Mouse (Mus musculus) bone marrow, adult 2 months (tissue): ENCODE measurements around the gene Otop1. TPM values are rescaled to one million over a fixed set of nuclear protein-coding genes. Genes with fewer than 3 reads are reported as not detected.

Experiments
- H3K27ac ChIP-seq: fragments of 200-500 bp; 2 replicates; pipeline ENCODE4 v1.5.1; 2012; ENCODE audit warnings: low read depth, mild to moderate bottlenecking, control low read depth, inconsistent platforms, low read length; ENCODE audit not compliant: control insufficient read depth, poor library complexity, insufficient read depth
- H3K4me1 ChIP-seq: fragments of 200-500 bp; 2 replicates; pipeline ENCODE4 v1.6.1; 2011; ENCODE audit warnings: low read length; ENCODE audit not compliant: control insufficient read depth, insufficient read depth
- H3K4me3 ChIP-seq: fragments of 200-500 bp; replicated peaks from 2 replicates; pipeline ENCODE3; 2011; ENCODE audit warnings: mild to moderate bottlenecking, low read depth, low read length, control low read depth; ENCODE audit not compliant: control insufficient read depth
- CTCF ChIP-seq: fragments of 200-500 bp; IDR thresholded peaks from 2 replicates; pipeline ENCODE4 v1.5.1; 2011; ENCODE audit warnings: low read length, control low read depth; ENCODE audit not compliant: control insufficient read depth, insufficient read depth
- POLR2A ChIP-seq: fragments of 200-500 bp; IDR thresholded peaks from 2 replicates; pipeline ENCODE4 v1.6.1; 2011; ENCODE audit warnings: low read depth, mild to moderate bottlenecking, control low read depth, low read length, borderline replicate concordance; ENCODE audit not compliant: control insufficient read depth
- WGBS: fragments of 180-500 bp; shearing (Covaris S2); methylation state at CpG from one replicate; pipeline ENCODE4 v1.1.7; 2018; 5-methylcytosine and 5-hydroxymethylcytosine counted together
- polyA plus RNA-seq: library from polyadenylated mRNA; stranded (reverse); fragments of >200 nt; gene quantifications from 2 replicates; pipeline ENCODE4 v1.2.4, GENCODE M21; 2011; ENCODE audit warnings: low replicate concordance; ENCODE audit not compliant: missing spikeins, insufficient read depth, insufficient read length

Gene Otop1
- polyA plus RNA-seq, 1 experiment: not detected

DNA sequence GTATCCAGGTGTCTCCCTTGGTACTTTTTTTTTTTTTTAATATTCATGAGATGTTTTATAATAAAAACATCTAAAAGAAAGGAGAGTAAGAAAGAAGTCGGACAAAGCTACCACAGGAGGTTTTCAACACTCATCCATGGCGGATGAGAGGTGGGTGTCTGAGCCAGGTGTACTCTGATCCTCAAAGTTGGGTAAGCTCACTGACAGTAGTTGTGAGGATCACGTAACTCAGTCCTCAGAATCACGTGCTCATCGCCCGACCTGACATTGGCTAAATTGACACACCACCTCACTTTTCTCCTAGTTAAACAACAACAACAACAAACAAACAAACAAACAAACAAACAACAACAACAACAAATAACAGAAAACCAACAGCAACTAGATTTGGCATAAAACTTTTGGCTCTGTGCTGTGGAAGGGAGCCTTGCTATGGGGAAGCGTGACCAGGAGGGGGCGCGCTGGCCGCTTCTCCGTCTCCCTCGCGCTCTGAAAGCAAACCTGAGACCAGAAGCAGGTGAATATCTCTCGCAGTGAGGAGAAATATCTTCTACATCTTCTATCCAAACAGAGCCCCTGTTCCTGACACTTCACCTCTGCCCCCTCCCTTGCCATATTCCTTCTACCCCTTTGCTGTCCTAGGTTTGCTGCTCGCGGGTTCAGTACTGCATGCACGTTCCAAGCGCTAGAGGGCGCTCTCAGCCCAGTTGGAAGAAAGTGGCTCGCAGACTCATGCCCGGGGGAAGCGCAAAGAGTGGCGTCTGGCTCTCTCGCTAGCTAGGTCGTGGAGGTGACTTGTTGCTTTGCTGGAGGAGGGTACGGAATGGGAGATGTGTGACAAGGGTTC, 31.7 kb downstream of the Otop1 start:
- TF ChIP-seq CTCF (peak; percentile 96), POLR2A (no peak)
- H3K4me3 ChIP-seq: peak overlapping the region; percentile 23
- H3K4me1 ChIP-seq: no peaks in the 10 kb centered on the region
- H3K27ac ChIP-seq: no peak overlapping the region
- WGBS: 12% methylated on average over 26 of the region's 26 CpGs

DNA sequence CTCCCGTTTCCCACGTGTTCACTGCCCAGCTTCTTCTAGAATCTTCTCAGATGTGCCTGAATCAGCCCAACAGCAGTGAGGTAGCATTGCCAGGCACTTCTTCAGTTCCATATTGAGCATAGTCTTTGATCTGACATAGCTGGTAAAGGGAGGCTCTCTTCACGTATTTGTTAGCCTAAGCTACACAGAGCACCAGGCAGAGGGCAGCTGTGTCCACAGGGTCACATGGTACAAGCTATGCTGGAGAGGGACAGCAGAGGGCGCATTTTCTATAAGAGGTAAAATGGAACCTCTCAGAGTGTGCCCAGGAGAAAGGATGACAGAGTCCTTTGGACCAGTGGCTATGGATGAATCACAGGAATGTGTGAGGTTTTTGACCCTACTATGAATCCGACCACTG, 33.1 kb downstream of the Otop1 start:
- no peak overlapping the region for H3K27ac ChIP-seq
- no peaks in the 10 kb centered on the region for H3K4me1 ChIP-seq
- WGBS: 41% methylated on average over 5 of the region's 5 CpGs
- TF ChIP-seq POLR2A: no peak
- TF ChIP-seq CTCF: peak; percentile 66
- no peak overlapping the region for H3K4me3 ChIP-seq

DNA sequence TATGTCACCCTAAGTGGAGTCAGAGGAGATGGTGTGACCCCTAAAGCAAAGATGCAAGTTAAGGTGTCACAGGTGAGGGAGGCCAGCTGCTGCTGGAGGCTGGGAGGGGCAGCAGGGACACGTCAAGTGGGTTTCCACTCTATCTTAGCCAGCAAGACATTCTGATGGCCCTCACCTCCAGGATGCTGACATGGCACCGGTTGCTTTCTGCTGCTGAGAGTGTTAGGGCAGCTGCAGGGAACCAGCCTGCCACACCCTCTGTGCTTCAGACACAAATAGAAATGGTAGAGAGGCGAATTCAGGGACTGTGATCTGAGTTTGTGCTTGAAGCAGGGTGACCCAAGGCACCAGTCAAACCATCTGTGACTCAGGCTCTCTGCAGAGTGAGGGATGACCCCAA, 34.0 kb downstream of the Otop1 start:
- H3K4me3 ChIP-seq: no peak overlapping the region
- TF ChIP-seq POLR2A: no peak
- TF ChIP-seq CTCF: no peak
- H3K4me1 ChIP-seq: no peaks in the 10 kb centered on the region
- 58% methylated on average over 3 of the region's 3 CpGs for WGBS
- no peak overlapping the region for H3K27ac ChIP-seq

DNA sequence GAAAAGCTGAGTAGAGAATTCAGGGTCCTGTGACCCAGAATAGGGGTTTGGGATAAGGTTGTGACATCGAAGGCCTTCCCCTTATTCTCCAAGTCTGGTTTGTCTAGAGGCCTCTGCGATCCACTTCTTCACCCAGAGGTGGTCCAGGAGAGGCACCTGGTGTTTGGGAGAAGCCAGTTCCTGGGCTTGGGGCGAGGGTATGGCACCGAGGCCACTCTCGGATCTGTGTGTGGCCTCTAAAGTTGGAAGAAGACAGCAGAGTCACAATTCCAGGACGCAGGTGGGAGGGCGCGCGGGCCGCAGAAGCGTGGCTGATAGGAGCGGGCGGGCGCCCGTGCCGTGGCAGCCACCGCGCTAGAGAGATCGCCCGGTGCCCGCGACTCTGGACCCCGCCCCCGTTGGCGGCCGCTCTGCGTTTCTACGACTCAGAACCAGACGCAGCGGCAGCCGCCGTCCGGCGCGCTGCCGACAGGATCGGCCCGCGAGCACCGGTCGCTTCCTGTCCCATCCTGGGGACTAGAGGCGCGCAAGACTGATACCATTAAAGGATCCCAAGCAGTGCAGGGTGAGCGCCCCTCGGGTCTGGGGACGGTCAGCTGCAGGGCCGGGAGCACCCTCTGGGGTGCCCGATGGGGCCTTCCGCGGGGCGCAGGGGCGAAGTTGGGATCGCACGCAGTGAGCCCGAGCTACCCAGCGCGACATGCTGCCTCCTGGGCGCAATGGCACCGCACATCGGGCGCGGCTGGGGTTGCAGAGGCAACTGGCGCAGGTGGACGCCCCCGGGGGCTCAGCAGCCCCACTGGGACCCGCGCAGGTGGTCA, 43.4 kb downstream of the Otop1 start, which contains the start of gene Drd5:
Gene Drd5 (plus strand): TSS at position 402 of the 821 bp plus-strand sequence.
- H3K27ac ChIP-seq: no peak within 1 kb of the TSS
- H3K4me1 ChIP-seq: no peaks in the 10 kb centered on the region
- no peak for TF ChIP-seq CTCF
- H3K4me3 ChIP-seq: no peak within 1 kb of the TSS
- 4% methylated on average over 66 of the region's 67 CpGs for WGBS

DNA sequence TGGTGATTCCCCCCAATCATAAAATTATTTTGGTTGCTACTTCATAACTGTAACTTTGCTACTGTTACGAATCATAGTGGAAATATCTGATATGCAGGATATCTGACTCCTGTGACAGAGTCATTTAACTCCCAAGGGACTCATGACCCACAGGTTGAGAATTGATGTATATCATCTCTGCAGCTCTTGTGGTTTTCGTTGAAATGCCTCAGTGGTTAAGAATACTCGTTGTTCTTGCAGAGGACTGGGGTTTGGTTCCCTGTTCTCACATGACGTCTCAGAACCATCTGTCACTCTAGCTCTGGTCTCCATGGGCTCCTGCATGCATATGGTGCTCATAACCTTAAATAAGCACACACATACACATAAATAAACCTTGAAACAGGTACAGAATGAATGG, 57.6 kb downstream of the Otop1 start:
- Histone ChIP-seq H3K4me1 (no peaks in the 10 kb centered on the region), H3K4me3 (no peak overlapping the region), H3K27ac (no peak overlapping the region)
- WGBS: 26% methylated on average over 4 of the region's 4 CpGs
- TF ChIP-seq POLR2A (no peak), CTCF (no peak)

DNA sequence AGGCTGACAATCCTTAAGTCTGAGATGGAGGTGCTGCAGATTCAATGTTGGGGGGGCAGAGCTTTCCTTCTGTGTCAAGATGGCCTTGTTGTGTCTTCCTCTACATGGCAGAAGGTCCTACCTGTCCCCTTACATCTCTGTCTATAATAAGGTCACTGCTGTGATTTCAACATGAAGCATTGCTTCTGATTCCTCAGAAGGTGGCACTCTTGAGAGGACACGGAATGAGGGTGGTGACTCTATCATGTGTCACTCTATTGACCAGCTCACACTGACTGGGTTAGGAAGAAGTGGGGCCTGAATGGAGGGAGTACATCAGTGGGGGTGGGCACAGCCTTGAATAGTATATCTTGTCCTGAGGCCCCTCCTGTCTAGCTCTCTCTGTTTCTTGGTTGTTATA, 58.8 kb downstream of the Otop1 start:
- WGBS: 17% methylated on average over 1 of the region's 1 CpGs
- Histone ChIP-seq H3K4me3 (no peak overlapping the region), H3K27ac (no peak overlapping the region), H3K4me1 (no peaks in the 10 kb centered on the region)
- TF ChIP-seq POLR2A (no peak), CTCF (no peak)

DNA sequence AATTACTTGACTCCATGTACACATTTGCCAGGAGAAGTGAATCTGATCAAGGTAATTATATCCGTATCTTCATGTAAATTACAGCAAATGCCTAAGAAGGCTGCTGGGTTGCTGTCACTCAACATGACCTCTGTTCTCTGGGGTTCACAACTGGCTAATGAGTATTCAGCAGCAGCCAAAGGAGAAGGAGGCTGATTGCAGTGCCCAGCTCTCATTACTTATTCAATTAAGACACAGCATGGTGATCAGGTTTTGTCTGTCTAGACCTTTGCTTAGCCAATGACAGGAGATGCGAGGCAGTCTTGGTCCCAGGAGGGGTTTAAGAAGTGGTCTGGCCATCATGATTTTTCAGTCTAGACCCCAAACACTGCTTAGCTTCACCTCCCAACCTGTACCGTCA, 67.3 kb downstream of the Otop1 start:
- Histone ChIP-seq H3K4me1 (no peaks in the 10 kb centered on the region), H3K4me3 (no peak overlapping the region), H3K27ac (no peak overlapping the region)
- 66% methylated on average over 3 of the region's 3 CpGs for WGBS
- TF ChIP-seq POLR2A (no peak), CTCF (no peak)

DNA sequence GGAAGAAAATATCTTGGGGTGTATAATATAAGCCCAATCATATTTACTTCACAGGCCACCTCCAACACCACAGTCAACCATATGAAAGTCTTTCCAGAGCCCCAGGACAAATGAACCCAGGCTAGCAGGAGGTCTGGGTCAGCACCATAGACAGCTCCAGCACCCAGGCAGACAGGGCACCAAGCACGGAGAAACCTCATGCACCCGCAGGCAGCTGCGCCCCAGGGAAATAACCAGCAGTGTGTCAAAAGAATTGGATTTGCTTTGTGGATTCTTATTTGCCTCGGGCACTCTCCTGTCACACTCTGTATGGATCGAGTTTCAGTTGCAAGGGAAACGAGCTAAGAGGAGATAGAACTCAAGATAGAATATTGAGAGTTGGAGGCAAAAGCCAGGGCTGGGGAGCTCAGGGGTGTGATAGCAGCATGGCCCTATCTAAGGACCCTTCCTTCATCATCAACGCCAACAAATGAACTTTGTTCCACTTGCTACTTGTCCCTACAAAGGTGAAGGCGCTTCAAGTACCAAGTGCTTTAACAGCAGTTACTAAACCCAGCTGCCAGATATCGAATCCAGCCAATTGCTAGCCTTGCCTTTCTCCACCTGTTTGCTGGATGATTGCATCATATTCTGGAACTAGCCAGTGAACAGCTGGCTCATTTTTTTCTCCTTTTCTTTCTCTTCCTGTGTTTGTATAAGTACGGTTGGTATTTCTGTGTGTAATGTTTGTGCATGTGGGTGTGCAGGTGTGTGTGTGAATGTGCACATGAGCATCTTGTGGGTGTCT, 71.1 kb downstream of the Otop1 start:
- TF ChIP-seq POLR2A: no peak
- TF ChIP-seq CTCF: no peak
- WGBS: 29% methylated on average over 10 of the region's 10 CpGs
- Histone ChIP-seq H3K27ac (no peak overlapping the region), H3K4me1 (no peaks in the 10 kb centered on the region), H3K4me3 (no peak overlapping the region)
